Mouse (Mus musculus) limb, embryonic 11.5 days (tissue): ENCODE measurements around the gene Gm17606. TPM values are rescaled to one million over a fixed set of nuclear protein-coding genes. Genes with fewer than 3 reads are reported as not detected.
A peak's percentile ranks its signal among the peaks of the same experiment; 100 is the strongest.

ENCODE experiments used
- ATAC-seq: fragments of 200-750 bp; cut with Nextera tagmentation; 2 replicates; pipeline ENCODE4 v1.8.0; 2017; ENCODE audit warnings: low read depth; ENCODE audit not compliant: insufficient number of reproducible peaks, low FRiP score, low TSS enrichment
- DNase-seq: peaks from one replicate; pipeline ENCODE4 v3.0.0-alpha.2; 2015; ENCODE audit warnings: low spot score
- H3K27ac ChIP-seq: fragments of 300-500 bp; sonication (generic); replicated peaks from 2 replicates; pipeline ENCODE4 v1.5.1; 2014; ENCODE audit warnings: low read depth, mild to moderate bottlenecking, low read length
- H3K27me3 ChIP-seq: fragments of 300-500 bp; sonication (generic); 2 replicates; pipeline ENCODE4 v1.6.1; 2014; ENCODE audit warnings: mild to moderate bottlenecking, low read length, mixed read lengths; ENCODE audit not compliant: control insufficient read depth, insufficient read depth
- H3K36me3 ChIP-seq: fragments of 300-500 bp; sonication (generic); 2 replicates; pipeline ENCODE4 v1.6.1; 2014; ENCODE audit warnings: mild to moderate bottlenecking, low read length, moderate library complexity, mixed read lengths; ENCODE audit not compliant: control insufficient read depth, insufficient read depth
- H3K4me1 ChIP-seq: fragments of 300-500 bp; sonication (generic); 2 replicates; pipeline ENCODE4 v1.6.1; 2014; ENCODE audit warnings: low read length, mixed read lengths; ENCODE audit not compliant: control insufficient read depth, insufficient read depth
- H3K4me2 ChIP-seq: fragments of 300-500 bp; sonication (generic); 2 replicates; pipeline ENCODE4 v1.6.1; 2014; ENCODE audit warnings: low read depth, mild to moderate bottlenecking, moderate library complexity; ENCODE audit not compliant: severe bottlenecking
- H3K4me3 ChIP-seq: fragments of 300-500 bp; sonication (generic); 2 replicates; pipeline ENCODE4 v1.5.1; 2014; ENCODE audit warnings: low read depth, low read length
- H3K9ac ChIP-seq: fragments of 300-500 bp; sonication (generic); 2 replicates; pipeline ENCODE4 v1.6.1; 2014; ENCODE audit warnings: mild to moderate bottlenecking, low read length
- H3K9me3 ChIP-seq: fragments of 300-500 bp; sonication (generic); 2 replicates; pipeline ENCODE4 v1.6.1; 2016; ENCODE audit warnings: low read length; ENCODE audit not compliant: control insufficient read depth
- WGBS: fragments of 180-500 bp; shearing (Covaris S2); extraction: QIAGEN DNeasy Blood & Tissue Kit; methylation state at CpG from one replicate; pipeline ENCODE4 v1.1.7; 2014; 5-methylcytosine and 5-hydroxymethylcytosine counted together
- polyA plus RNA-seq: library from polyadenylated mRNA; unstranded; fragments of >200 nt; fragmentation: Nextera tagmentation; extraction: Ambion mirVana; gene quantifications from 2 replicates; pipeline ENCODE4 v1.2.1, GENCODE M21; 2014

Gm17606 gene
- polyA plus RNA-seq, 1 experiment from 2014 or later = not detected

DNA sequence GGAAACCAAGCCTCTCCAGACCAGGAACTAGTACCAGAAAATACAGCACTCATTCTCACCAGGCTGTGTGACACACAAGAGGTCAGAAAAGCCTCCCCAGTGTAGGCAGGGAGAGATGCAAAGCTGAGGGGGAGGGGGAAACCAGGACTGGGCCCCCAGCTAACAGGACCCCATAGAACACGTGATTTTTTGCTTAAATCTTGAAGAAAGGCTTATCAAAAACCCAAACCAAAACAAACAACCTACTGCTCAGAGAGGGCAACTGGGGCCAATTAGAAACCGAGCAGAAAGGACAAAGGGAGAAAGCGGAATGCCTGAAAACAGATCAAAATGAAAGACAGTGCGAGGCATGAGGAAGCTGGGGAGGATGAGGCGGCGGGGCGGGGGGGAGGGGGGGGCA lies 12.0 kb downstream of the Gm17606 start:
- Histone ChIP-seq H3K4me3 (peak overlapping the region; percentile 77), H3K4me1 (peaks cover 5% of the 10 kb centered on the region), H3K9me3 (no peaks in the 10 kb centered on the region), H3K4me2 (peak overlapping the region; percentile 91), H3K27me3 (no peaks in the 10 kb centered on the region), H3K36me3 (peaks cover 29% of the 10 kb centered on the region), H3K9ac (peak overlapping the region; percentile 89), H3K27ac (peak overlapping the region; percentile 64; the same call in 1 of the 2 replicates)
- WGBS = 1% methylated on average over 7 of the region's 7 CpGs
- no peak for ATAC-seq
- no peak for DNase-seq

DNA sequence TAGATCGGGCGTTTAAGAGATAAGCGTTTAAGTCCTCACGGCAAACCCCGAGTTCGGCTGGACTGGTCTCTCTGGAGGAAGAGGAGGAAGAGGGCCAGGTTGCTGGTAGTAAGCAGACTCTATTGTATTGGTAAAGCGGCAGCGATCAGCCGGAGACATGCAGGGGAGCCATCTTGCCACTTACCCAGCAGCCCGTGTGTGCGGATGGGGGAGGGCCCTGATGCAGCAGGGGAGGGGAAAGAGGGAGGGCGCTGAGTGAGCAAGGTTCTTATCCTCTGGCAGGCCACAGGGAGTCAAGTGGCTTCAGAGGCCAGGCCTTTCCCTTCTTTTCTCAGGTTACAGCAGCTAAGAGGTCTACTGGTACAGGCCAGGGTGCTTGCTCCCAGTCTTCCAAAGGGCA lies 12.7 kb downstream of the Gm17606 start:
- H3K4me1 ChIP-seq = peaks cover 5% of the 10 kb centered on the region
- peak overlapping the region; percentile 77 for H3K4me3 ChIP-seq
- H3K9ac ChIP-seq = peak overlapping the region; percentile 89
- peak overlapping the region; percentile 91 for H3K4me2 ChIP-seq
- H3K9me3 ChIP-seq = no peaks in the 10 kb centered on the region
- H3K27me3 ChIP-seq = no peaks in the 10 kb centered on the region
- H3K36me3 ChIP-seq = peaks cover 22% of the 10 kb centered on the region
- 2% methylated on average over 12 of the region's 12 CpGs for WGBS
- DNase-seq = peak; percentile 95
- peak; percentile 80 for ATAC-seq
- H3K27ac ChIP-seq = peak overlapping the region; percentile 64; the same call in 1 of the 2 replicates

DNA sequence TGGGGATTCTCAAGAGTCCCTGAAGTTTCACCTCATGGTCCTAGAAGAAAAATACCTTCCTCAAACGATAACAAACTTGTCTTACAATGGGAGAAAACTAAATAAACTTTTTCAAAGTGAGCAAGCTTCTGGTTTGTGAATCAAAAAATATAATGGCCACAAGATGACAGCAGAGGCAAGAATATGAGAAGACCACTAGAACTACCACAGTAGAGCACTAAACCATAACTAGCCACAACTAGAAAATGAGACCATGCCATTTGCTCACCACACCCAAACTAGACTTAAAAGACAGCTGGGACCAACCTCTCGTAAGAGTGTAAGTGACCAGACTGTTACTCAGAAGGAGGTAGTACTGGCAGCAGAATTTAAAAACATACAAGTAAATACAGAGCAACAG lies 19.3 kb downstream of the Gm17606 start:
- Histone ChIP-seq H3K36me3 (peaks cover 28% of the 10 kb centered on the region), H3K4me1 (no peaks in the 10 kb centered on the region)

DNA sequence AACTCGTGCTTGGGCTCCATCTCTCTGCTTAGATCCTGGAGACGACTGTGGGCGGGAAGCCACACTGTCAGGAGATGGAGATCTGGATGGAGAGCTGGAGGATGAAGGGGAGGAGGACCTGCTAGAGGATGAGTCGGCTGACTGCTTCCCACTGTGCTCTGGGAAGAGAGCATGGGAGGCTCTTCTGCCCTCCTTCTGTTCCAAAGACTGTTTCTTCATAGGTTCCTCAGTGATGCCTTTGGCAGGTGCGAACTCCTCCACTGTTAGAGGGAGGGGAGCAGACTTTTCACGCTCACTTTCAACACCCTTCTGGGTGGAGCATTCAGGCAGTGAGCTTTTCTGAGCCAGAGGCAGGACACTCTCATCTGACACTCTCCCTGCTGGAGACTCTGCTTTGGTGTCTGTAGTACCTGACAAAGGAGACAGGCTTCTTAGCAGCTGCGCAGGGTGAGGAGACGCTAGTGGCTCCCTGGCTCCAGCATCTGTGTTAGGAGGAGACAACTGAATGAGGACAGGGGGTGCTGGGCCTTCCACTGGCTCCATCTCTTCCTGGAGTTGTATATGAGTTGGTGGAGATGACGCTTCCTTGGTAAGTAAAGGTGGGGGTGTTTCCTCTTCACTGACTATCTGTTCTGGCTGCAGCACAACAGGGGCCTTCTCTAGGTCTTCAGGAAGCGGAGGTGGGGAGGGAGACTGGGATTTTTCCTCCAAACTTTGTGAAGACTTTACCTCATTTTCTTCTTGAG lies 23.9 kb downstream of the Gm17606 start:
- H3K9ac ChIP-seq = no peak overlapping the region
- no peaks in the 10 kb centered on the region for H3K27me3 ChIP-seq
- WGBS = 91% methylated on average over 10 of the region's 10 CpGs
- peaks cover 47% of the 10 kb centered on the region for H3K36me3 ChIP-seq
- DNase-seq (no peak), ATAC-seq (no peak)
- H3K27ac ChIP-seq = no peak overlapping the region
- no peaks in the 10 kb centered on the region for H3K4me1 ChIP-seq
- H3K4me2 ChIP-seq = no peak overlapping the region
- H3K9me3 ChIP-seq = no peaks in the 10 kb centered on the region
- no peak overlapping the region for H3K4me3 ChIP-seq

More for the DNA sequence above, 19.3 kb downstream of the Gm17606 start:
- Histone ChIP-seq H3K27me3 (no peaks in the 10 kb centered on the region), H3K9ac (no peak overlapping the region), H3K27ac (no peak overlapping the region), H3K4me2 (no peak overlapping the region), H3K9me3 (no peaks in the 10 kb centered on the region), H3K4me3 (no peak overlapping the region)
- ATAC-seq (no peak), DNase-seq (no peak)
- 85% methylated on average over 2 of the region's 2 CpGs for WGBS

DNA sequence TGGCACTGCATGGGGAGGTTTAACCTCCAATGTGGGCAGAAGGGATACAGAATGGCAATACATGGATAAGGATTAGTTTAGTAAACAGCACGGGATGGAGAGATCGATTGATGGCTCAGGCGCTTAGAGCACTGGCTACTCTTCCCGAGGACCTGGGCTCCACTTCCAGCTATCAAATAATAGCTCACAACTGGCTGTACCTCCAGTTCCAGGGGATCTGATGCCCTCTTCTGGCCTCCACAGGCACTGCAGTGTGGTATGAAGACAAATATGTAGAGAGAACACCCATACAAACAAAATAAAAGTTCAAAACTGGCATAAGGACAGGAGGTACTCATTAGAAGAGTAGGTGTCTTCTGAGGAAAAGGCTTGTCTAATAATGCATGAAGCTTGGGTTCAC lies 28.6 kb downstream of the Gm17606 start:
- ATAC-seq (no peak), DNase-seq (peak; percentile 58)
- Histone ChIP-seq H3K9ac (no peak overlapping the region), H3K4me3 (no peak overlapping the region), H3K4me2 (no peak overlapping the region), H3K27me3 (no peaks in the 10 kb centered on the region), H3K36me3 (peaks cover 37% of the 10 kb centered on the region), H3K27ac (no peak overlapping the region), H3K9me3 (no peaks in the 10 kb centered on the region), H3K4me1 (no peaks in the 10 kb centered on the region)
- 84% methylated on average over 4 of the region's 4 CpGs for WGBS

DNA sequence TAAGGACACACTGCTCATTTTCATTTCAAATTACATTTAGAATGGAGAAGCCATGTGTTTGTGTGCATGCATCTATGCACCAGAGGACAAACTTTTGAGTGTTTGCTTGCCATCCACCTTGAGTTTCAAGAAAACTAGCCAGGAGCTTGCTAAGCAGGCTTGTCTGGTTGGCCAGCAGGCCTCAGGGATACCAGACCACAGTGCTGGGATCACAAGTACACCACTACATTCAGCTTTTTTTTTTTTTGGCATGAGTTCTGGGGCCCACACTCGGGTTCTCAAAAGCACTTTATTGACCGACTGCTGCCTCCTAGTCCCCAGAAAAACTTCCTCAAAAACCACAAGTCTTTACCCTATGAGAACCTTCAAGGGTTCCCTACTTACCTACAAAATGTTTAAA lies 33.6 kb downstream of the Gm17606 start:
- no peaks in the 10 kb centered on the region for H3K27me3 ChIP-seq
- no peak overlapping the region for H3K4me2 ChIP-seq
- DNase-seq = no peak
- H3K9me3 ChIP-seq = no peaks in the 10 kb centered on the region
- H3K9ac ChIP-seq = no peak overlapping the region
- no peaks in the 10 kb centered on the region for H3K4me1 ChIP-seq
- H3K4me3 ChIP-seq = no peak overlapping the region
- peaks cover 24% of the 10 kb centered on the region for H3K36me3 ChIP-seq
- no peak for ATAC-seq
- H3K27ac ChIP-seq = no peak overlapping the region
- WGBS = 78% methylated on average over 2 of the region's 2 CpGs

DNA sequence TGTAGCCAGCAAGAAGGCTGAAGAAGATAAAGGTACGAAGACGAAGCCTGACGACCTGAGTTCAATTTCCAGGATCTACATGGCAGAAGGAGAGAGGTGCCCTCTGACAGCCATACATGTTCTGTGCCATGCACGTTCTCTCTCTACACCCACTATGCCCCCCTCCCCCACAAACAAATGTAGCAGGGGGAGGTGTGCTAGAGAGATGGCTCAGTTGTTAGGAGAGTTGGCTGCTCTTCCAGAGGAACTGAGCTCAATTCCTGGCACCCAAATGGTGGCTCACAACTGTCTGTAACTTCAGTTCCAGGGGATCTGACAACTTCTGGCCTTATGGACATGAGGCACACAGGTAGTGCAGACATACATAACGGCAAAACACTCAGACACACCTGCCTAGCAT lies 35.5 kb downstream of the Gm17606 start:
- WGBS = 94% methylated on average over 5 of the region's 5 CpGs
- H3K9ac ChIP-seq = no peak overlapping the region
- no peak overlapping the region for H3K27ac ChIP-seq
- H3K9me3 ChIP-seq = no peaks in the 10 kb centered on the region
- H3K4me1 ChIP-seq = no peaks in the 10 kb centered on the region
- peaks cover 21% of the 10 kb centered on the region for H3K36me3 ChIP-seq
- H3K27me3 ChIP-seq = no peaks in the 10 kb centered on the region
- DNase-seq (no peak), ATAC-seq (no peak)
- H3K4me2 ChIP-seq = no peak overlapping the region
- no peak overlapping the region for H3K4me3 ChIP-seq

DNA sequence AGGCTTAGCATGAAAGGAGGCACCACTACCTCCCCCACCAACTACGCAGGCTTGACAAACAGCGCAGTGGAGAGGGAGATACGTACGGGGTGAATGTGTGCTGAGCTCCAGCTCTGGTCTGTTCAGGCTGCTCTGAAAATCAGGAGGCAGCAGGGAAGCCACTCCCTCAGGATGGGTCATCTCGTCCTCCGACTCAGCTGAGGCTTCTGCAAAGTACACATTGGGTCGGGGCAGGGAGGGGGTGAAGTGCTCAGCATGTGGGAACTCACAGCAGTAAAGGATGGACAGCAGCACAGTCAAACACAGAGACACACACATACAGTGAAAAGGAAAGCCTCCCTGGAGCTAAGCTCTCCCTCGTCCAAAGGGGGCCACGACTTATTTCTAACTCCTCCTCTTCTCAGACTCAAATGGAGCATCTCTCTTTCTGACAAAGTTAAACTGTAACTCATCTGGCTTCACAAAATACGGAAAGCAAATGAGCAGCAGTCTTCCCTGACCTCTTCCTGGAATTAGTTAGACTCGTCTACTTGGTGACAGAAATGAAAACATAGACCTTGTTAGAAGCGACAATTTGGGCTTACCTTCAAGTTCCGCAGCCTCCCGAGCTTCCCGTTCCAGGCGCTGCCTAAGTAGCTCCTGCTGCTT lies 38.0 kb downstream of the Gm17606 start:
- no peak overlapping the region for H3K4me3 ChIP-seq
- 93% methylated on average over 16 of the region's 16 CpGs for WGBS

More for the DNA sequence above, 38.0 kb downstream of the Gm17606 start:
- DNase-seq (no peak), ATAC-seq (no peak)
- H3K4me2 ChIP-seq = no peak overlapping the region
- peaks cover 23% of the 10 kb centered on the region for H3K36me3 ChIP-seq
- no peaks in the 10 kb centered on the region for H3K9me3 ChIP-seq
- no peak overlapping the region for H3K27ac ChIP-seq
- no peaks in the 10 kb centered on the region for H3K27me3 ChIP-seq
- no peak overlapping the region for H3K9ac ChIP-seq
- H3K4me1 ChIP-seq = no peaks in the 10 kb centered on the region
